Mouse (Mus musculus) C2C12 (cell line): ENCODE data around the gene Zfp618. TPM values are rescaled to one million over a fixed set of nuclear protein-coding genes. Genes with fewer than 3 reads are reported as not detected.

Experiments
- H3K27me3 ChIP-seq: one replicate; pipeline ENCODE4 v1.6.1; 2011; ENCODE audit not compliant: control insufficient read depth, insufficient read depth, insufficient read length
- H3K36me3 ChIP-seq: one replicate; pipeline ENCODE4 v1.6.1; 2011; ENCODE audit not compliant: control insufficient read depth, insufficient read depth
- H3K4me3 ChIP-seq: one replicate; pipeline ENCODE4 v1.5.1; 2011; ENCODE audit warnings: mild to moderate bottlenecking, control low read depth; ENCODE audit not compliant: poor library complexity, insufficient read depth, severe bottlenecking
- H3K79me2 ChIP-seq: one replicate; pipeline ENCODE4 v1.6.1; 2011; ENCODE audit not compliant: control insufficient read depth, insufficient read depth
- H3K79me3 ChIP-seq: one replicate; pipeline ENCODE4 v1.6.1; 2011; ENCODE audit warnings: low read depth, control low read depth
- H3ac ChIP-seq: one replicate; pipeline ENCODE3; 2011; ENCODE audit warnings: low read depth; ENCODE audit not compliant: control insufficient read depth, insufficient read length
- CEBPB ChIP-seq: IDR thresholded peaks from one replicate; pipeline ENCODE4 v1.6.1; 2011; ENCODE audit warnings: low read depth, mild to moderate bottlenecking, control low read depth, moderate library complexity
- CTCF ChIP-seq: IDR thresholded peaks from one replicate; pipeline ENCODE4 v1.5.1; 2011; ENCODE audit not compliant: control insufficient read depth, insufficient read depth, insufficient read length
- FOSL1 ChIP-seq: IDR thresholded peaks from one replicate; pipeline ENCODE4 v1.8.0; 2011; ENCODE audit warnings: mild to moderate bottlenecking, low read length; ENCODE audit not compliant: poor library complexity, insufficient read depth, severe bottlenecking
- MAX ChIP-seq: IDR thresholded peaks from one replicate; pipeline ENCODE4 v1.6.1; 2011; ENCODE audit warnings: mild to moderate bottlenecking, control low read depth
- MYOD1 ChIP-seq: IDR thresholded peaks from one replicate; pipeline ENCODE4 v1.6.1; 2011; ENCODE audit warnings: low read depth; ENCODE audit not compliant: control insufficient read depth, insufficient read length
- MYOG ChIP-seq: IDR thresholded peaks from one replicate; pipeline ENCODE4 v1.6.1; 2011; ENCODE audit not compliant: control insufficient read depth, insufficient read length; ENCODE audit errors: extremely low read depth
- USF1 ChIP-seq: IDR thresholded peaks from one replicate; pipeline ENCODE4 v1.6.1; 2011; ENCODE audit warnings: low read depth, mild to moderate bottlenecking, control low read depth, moderate library complexity
- polyA plus RNA-seq: library from polyadenylated mRNA; unstranded; fragments of >200 nt; fragmentation: generic; extraction: Trizol; gene quantifications from one replicate; pipeline ENCODE4 v1.2.1, GENCODE M21; 2012; ENCODE audit warnings: missing spikeins

Zfp618 gene
- polyA plus RNA-seq, 1 experiment = 0.01 TPM

DNA sequence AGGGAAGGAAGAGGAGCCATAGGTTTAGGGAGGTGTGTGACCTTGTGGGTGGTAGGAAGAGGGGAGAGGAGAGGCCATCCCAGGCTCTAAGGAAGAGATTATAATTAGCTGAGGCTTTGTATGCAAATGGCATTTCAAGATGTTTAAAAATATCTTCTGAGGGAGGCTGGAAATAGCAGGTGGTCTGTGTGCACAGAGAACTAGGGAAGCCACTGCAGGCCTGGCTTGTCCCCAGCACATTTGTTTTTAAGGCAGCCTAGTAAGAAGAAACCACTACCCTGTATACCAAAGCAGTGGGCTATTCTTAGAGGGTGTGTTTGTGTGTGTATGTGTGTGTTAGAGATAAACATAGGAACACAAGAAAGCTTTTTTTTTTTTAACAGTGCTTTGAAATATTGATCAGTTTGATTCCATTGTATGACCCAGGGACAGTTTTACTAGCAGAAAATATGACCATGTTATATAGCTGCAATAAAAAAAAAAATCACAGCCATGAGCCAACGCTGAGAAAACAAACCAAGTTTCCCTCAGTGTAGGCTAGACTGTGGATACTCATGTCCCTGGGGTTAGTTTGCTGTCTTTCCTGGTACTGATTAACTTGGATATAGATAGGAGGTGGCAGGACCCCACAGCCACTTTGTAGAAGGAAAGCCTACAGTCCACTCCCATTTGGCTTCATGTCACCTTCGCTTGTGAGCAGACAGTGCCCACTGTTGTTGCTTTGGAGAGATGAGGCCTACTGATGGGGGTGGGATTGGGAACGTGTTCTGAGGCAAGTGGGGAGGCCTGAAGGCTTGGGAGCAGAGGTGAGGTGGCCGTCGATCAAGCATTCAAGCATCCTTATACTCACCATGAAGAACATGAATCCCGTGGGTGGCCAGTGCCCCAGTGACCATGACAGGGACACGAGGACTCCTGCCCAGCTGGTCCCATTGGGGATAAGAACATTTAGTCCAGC is 41.1 kb downstream of the Zfp618 start:
- H3K36me3 ChIP-seq = no peaks in the 10 kb centered on the region
- no peak overlapping the region for H3ac ChIP-seq
- H3K4me3 ChIP-seq = no peak overlapping the region
- no peak for TF ChIP-seq CTCF
- no peak for TF ChIP-seq FOSL1
- no peak for TF ChIP-seq MYOG
- no peak for TF ChIP-seq MYOD1
- TF ChIP-seq MAX = no peak
- no peak for TF ChIP-seq CEBPB
- no peak for TF ChIP-seq USF1
- no peaks in the 10 kb centered on the region for H3K79me2 ChIP-seq
- peaks cover 11% of the 10 kb centered on the region for H3K27me3 ChIP-seq
- no peaks in the 10 kb centered on the region for H3K79me3 ChIP-seq

- H3K4me3 ChIP-seq = no peak overlapping the region
- no peaks in the 10 kb centered on the region for H3K79me3 ChIP-seq
- H3K27me3 ChIP-seq = peaks cover 8% of the 10 kb centered on the region
- TF ChIP-seq MYOD1 (no peak), FOSL1 (no peak), CEBPB (no peak), USF1 (no peak), CTCF (no peak), MYOG (no peak), MAX (no peak)
- no peaks in the 10 kb centered on the region for H3K79me2 ChIP-seq
- no peak overlapping the region for H3ac ChIP-seq
- no peaks in the 10 kb centered on the region for H3K36me3 ChIP-seq
These were observed 42.8 kb downstream of the Zfp618 start for GRCm38 (mm10) chr4:63008206-63008605.

DNA sequence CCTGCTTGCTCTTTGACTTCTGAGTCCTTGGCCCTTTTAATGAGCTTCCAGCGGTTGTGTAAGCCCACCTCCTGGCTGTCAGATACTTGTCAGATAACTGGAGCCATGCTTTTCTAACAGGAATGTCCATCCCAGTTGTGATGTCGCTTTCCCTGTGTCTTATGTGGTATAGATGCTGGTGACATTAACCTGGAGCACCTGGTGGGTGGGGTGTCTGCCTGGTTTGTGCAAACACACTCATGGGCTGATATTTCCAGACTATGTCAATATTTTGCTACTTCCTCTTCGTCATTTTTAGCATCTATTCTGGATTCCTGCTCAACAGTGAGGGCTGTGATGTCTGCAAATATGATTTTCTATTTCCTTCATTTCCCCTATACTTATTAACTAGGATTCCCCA is 43.4 kb downstream of the Zfp618 start:
- no peak overlapping the region for H3K4me3 ChIP-seq
- TF ChIP-seq FOSL1 (no peak), MAX (no peak), CTCF (no peak), MYOD1 (no peak), CEBPB (no peak), MYOG (no peak), USF1 (no peak)
- H3K27me3 ChIP-seq = peaks cover 8% of the 10 kb centered on the region
- H3K79me2 ChIP-seq = no peaks in the 10 kb centered on the region
- no peaks in the 10 kb centered on the region for H3K79me3 ChIP-seq
- H3K36me3 ChIP-seq = no peaks in the 10 kb centered on the region
- no peak overlapping the region for H3ac ChIP-seq

GRCm38 (mm10) chr4:63009821-63010220 is 44.4 kb downstream of the Zfp618 start:
- no peaks in the 10 kb centered on the region for H3K27me3 ChIP-seq
- no peaks in the 10 kb centered on the region for H3K36me3 ChIP-seq
- H3K4me3 ChIP-seq = no peak overlapping the region
- H3ac ChIP-seq = no peak overlapping the region
- H3K79me2 ChIP-seq = no peaks in the 10 kb centered on the region
- TF ChIP-seq MYOG (no peak), USF1 (no peak), FOSL1 (no peak), MAX (no peak), MYOD1 (no peak), CEBPB (no peak), CTCF (no peak)
- no peaks in the 10 kb centered on the region for H3K79me3 ChIP-seq

DNA sequence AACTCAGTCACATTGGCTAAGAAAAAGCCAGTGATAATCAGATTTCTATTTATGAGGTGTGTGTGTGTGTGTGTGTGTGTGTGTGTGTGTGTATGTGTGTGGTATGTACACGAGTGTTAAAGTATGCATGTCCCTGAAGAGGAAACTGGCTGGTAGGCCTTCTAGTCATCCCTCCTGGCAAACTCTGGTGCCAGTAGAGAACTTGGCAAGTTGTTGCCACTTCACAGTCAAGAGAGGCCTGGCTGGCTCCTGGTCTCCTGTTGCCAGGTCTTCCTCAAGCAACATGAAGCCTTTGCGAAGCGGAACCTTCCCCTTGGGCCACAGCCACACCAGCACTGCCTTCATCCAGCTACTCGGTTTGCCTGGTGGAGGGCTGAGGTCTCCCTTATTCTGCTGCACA is 44.9 kb downstream of the Zfp618 start:
- no peaks in the 10 kb centered on the region for H3K27me3 ChIP-seq
- no peak overlapping the region for H3ac ChIP-seq
- no peaks in the 10 kb centered on the region for H3K79me2 ChIP-seq
- TF ChIP-seq FOSL1 (no peak), CEBPB (no peak), MYOD1 (no peak), MYOG (no peak), MAX (no peak), CTCF (no peak), USF1 (no peak)
- no peaks in the 10 kb centered on the region for H3K79me3 ChIP-seq
- H3K36me3 ChIP-seq = no peaks in the 10 kb centered on the region
- no peak overlapping the region for H3K4me3 ChIP-seq

DNA sequence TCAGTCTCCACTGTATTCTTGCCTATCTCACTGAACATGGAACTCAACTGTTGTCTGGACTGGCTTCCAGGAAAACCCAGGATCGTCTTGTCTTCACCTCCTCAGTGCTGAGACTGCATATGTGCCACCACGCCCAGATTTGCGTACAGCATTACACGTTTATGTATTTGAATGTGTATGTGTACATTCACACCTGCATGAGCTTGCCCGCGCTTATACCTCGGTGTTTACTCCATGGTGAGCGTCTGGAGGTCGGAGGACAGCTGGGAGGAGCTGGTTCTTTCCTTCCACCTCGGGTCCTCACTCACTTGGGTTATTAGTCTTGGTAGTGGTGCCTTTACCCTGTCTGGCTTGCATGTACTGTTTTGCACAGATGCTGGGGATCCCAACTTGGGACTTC is 53.2 kb downstream of the Zfp618 start:
- Histone ChIP-seq H3K79me3 (no peaks in the 10 kb centered on the region), H3K36me3 (no peaks in the 10 kb centered on the region), H3K79me2 (no peaks in the 10 kb centered on the region), H3ac (no peak overlapping the region), H3K27me3 (no peaks in the 10 kb centered on the region), H3K4me3 (no peak overlapping the region)
- TF ChIP-seq MYOG (no peak), FOSL1 (no peak), USF1 (no peak), MAX (no peak), MYOD1 (no peak), CTCF (no peak), CEBPB (no peak)
